Mouse (Mus musculus): Measurements from ENCODE around the gene Ccl20. TPM values are rescaled to one million over a fixed set of nuclear protein-coding genes. Genes with fewer than 3 reads are reported as not detected.

The Ccl20 gene
- polyA plus RNA-seq (2017; shearing (Covaris generic)), result 1 to 10 TPM in 1 of 2 experiments, not detected in 1; 1.8 TPM

GRCm38 (mm10) chr1:83116447-83117137 lies at the start of gene Ccl20:
Gene Ccl20 (plus strand): TSS chr1:83116766.

GRCm38 (mm10) chr1:83159603-83160002 lies 43.0 kb downstream of the Ccl20 start, which contains the start of gene Daw1:
Gene Daw1 (plus strand): TSS chr1:83159752.

Other genes with a start within 250 kb of the Ccl20 start
- 1 to 10 TPM in 1 of 2 experiments, under 1 TPM in 1; 0.66 to 1.1 TPM for gene A030005L19Rik, start 203.4 kb upstream of the Ccl20 start, polyA plus RNA-seq (2017; shearing (Covaris generic))
- gene A030014E15Rik, start 191.8 kb upstream of the Ccl20 start, polyA plus RNA-seq (2017; shearing (Covaris generic)), result not detected
- gene Gm6217, start 185.4 kb upstream of the Ccl20 start, polyA plus RNA-seq (2017; shearing (Covaris generic)), result not detected
- gene A030003K21Rik, start 173.4 kb upstream of the Ccl20 start, polyA plus RNA-seq (2017; shearing (Covaris generic)), result under 1 TPM in 1 of 2 experiments, not detected in 1; 0.21 TPM
- gene Gm7544, start 160.8 kb upstream of the Ccl20 start, polyA plus RNA-seq (2017; shearing (Covaris generic)), result under 1 TPM in 1 of 2 experiments, not detected in 1; 0.21 TPM
- not detected for gene Gm47955, start 156.5 kb upstream of the Ccl20 start, polyA plus RNA-seq (2017; shearing (Covaris generic))
- under 1 TPM in 1 of 2 experiments, not detected in 1; 0.25 TPM for gene Gm47959, start 116.2 kb upstream of the Ccl20 start, polyA plus RNA-seq (2017; shearing (Covaris generic))
- gene Slc19a3, start 78.3 kb upstream of the Ccl20 start, polyA plus RNA-seq (2017; shearing (Covaris generic)), result not detected
- gene Krtap28-10, start 74.3 kb upstream of the Ccl20 start, polyA plus RNA-seq (2017; shearing (Covaris generic)), result under 1 TPM in 1 of 2 experiments, not detected in 1; 0.25 TPM
- gene Gm47969, start 71.8 kb upstream of the Ccl20 start, polyA plus RNA-seq (2017; shearing (Covaris generic)), result not detected
- not detected for gene A030005K14Rik, start 57.4 kb upstream of the Ccl20 start, polyA plus RNA-seq (2017; shearing (Covaris generic))
- not detected for gene Krtap28-13, start 55.8 kb upstream of the Ccl20 start, polyA plus RNA-seq (2017; shearing (Covaris generic))
- gene Daw1, start 43.0 kb downstream of the Ccl20 start, polyA plus RNA-seq (2017; shearing (Covaris generic)), result not detected